In genomic region chr1:74783554-74783953, GRCm38 (mm10) we compare ENCODE assay signal across 9 mouse cellular contexts. TPM values are rescaled to one million over a fixed set of nuclear protein-coding genes. Genes with fewer than 3 reads are reported as not detected.
DNase-seq lines count a peak whose midpoint lies in the region; ATAC-seq and TF ChIP-seq lines count a peak whose summit lies in the region.
"Had no signal": no experiment of that assay in that cellular context is flagged by ENCODE, and none has a peak within 500 bp of the region (broad histone marks: within the 10 kb centered on the region; RNA-seq: fewer than 3 reads in every experiment).

No protein-coding gene starts in this region.

- peak overlapping the region; percentile 78 for H3K4me3 ChIP-seq in gastrocnemius, adult 2 months
- H3K4me3 ChIP-seq in E14TG2a.4 (replicated peaks; ENCODE audit: low read length), result peak overlapping the region; percentile 89
- H3K4me3 ChIP-seq in hindbrain, embryonic 11.5 days (ENCODE audit: low read depth, low read length), result peak overlapping the region; percentile 32
- H3K4me3 ChIP-seq in midbrain, embryonic 10.5 days, result peak overlapping the region; percentile 63

- 2% methylated on average over 13 of the region's 13 CpGs for WGBS in hindbrain, embryonic 11.5 days
- 1% methylated on average over 13 of the region's 13 CpGs for WGBS in midbrain, embryonic 10.5 days

- no peak for ATAC-seq in hindbrain, embryonic 11.5 days (ENCODE audit: low FRiP score)

- no peak for TF ChIP-seq CTCF in gastrocnemius, adult 2 months (IDR thresholded peaks at IDR 0.05)
- TF ChIP-seq CTCF in E14TG2a.4 (conservative IDR thresholded peaks at IDR 0.05; ENCODE audit: low read length), result no peak

- no peak overlapping the region for H3K9ac ChIP-seq in hindbrain, embryonic 11.5 days (ENCODE audit: low read depth, low read length)

- no peak for DNase-seq in gastrocnemius, adult 2 months
- DNase-seq in gastrocnemius, postnatal 36 days, result no peak
- DNase-seq in hindbrain, embryonic 11.5 days (ENCODE audit: low spot score), result no peak
- peak; percentile 26 for DNase-seq in midbrain, embryonic 10.5 days (ENCODE audit: low spot score)
- DNase-seq in thymus, postnatal 36 days, result no peak
- no peak for DNase-seq in adrenal gland, postnatal 4 days (ENCODE audit: low spot score in 2 of 2)
- no peak for DNase-seq in gastrocnemius, postnatal 14 days

- peak overlapping the region; percentile 86 for H3K4me2 ChIP-seq in hindbrain, embryonic 11.5 days (replicated peaks; ENCODE audit: low read depth, low read length)

- no peaks in the 10 kb centered on the region for H3K9me3 ChIP-seq in E14TG2a.4 (ENCODE audit: low read length)
- H3K9me3 ChIP-seq in hindbrain, embryonic 11.5 days (ENCODE audit: control insufficient read depth, low read length), result no peaks in the 10 kb centered on the region
- H3K9me3 ChIP-seq in midbrain, embryonic 10.5 days (replicated peaks), result no peaks in the 10 kb centered on the region

- peaks cover 81% of the 10 kb centered on the region for H3K27me3 ChIP-seq in E14TG2a.4 (ENCODE audit: insufficient read depth, low read length)
- H3K27me3 ChIP-seq in hindbrain, embryonic 11.5 days (ENCODE audit: control insufficient read depth, insufficient read depth, low read length), result peaks cover 78% of the 10 kb centered on the region
- H3K27me3 ChIP-seq in midbrain, embryonic 10.5 days (ENCODE audit: low read depth, poor library complexity, severe bottlenecking), result peaks cover 99% of the 10 kb centered on the region

- H3K36me3 ChIP-seq in E14TG2a.4 (ENCODE audit: insufficient read depth, low read length), result no peaks in the 10 kb centered on the region
- no peaks in the 10 kb centered on the region for H3K36me3 ChIP-seq in hindbrain, embryonic 11.5 days (ENCODE audit: control insufficient read depth, insufficient read depth, low read length)
- H3K36me3 ChIP-seq in midbrain, embryonic 10.5 days, result no peaks in the 10 kb centered on the region

- no peak overlapping the region for H3K27ac ChIP-seq in gastrocnemius, adult 2 months
- no peak overlapping the region for H3K27ac ChIP-seq in hindbrain, embryonic 11.5 days (ENCODE audit: low read depth, low read length)
- H3K27ac ChIP-seq in midbrain, embryonic 10.5 days (replicated peaks), result no peak overlapping the region

- H3K4me1 ChIP-seq in E14TG2a.4 (replicated peaks; ENCODE audit: low read depth, low read length), result peaks cover 60% of the 10 kb centered on the region
- peaks cover 5% of the 10 kb centered on the region; the same call in 1 of the 2 replicates for H3K4me1 ChIP-seq in hindbrain, embryonic 11.5 days (replicated peaks; ENCODE audit: control insufficient read depth, insufficient read depth, low read length)
- peaks cover 37% of the 10 kb centered on the region for H3K4me1 ChIP-seq in midbrain, embryonic 10.5 days

- intact Hi-C loops in gastrocnemius, adult 2 months (cut with DNase I), result no loop called here
- intact Hi-C loops in gastrocnemius, postnatal 36 days (cut with DNase I), result no loop called here
- intact Hi-C loops in gastrocnemius, postnatal 14 days (cut with DNase I; ENCODE audit: low total_unique reads), result no loop called here

RNA-seq across cellular contexts. Expression of gene Wnt10a, which starts 7.8 kb away (rescaled TPM):
- total RNA-seq in gastrocnemius, adult 2 months (2021), result under 1 TPM in 1 of 2 experiments, not detected in 1; 0.39 TPM
- not detected for total RNA-seq in gastrocnemius, postnatal 36 days (2021)
- polyA plus RNA-seq in hindbrain, embryonic 11.5 days (2014; fragmentation: Nextera tagmentation; extraction: Ambion mirVana), result 1.6 and 2.0 TPM in 2 replicates
- polyA plus RNA-seq in midbrain, embryonic 10.5 days (2016; fragmentation: Nextera tagmentation; extraction: Ambion mirVana), result 0.85 and 1.3 TPM in 2 replicates
- total RNA-seq in adrenal gland, postnatal 4 days (2021), result under 1 TPM; 0.23 to 0.50 TPM
- total RNA-seq in gastrocnemius, postnatal 14 days (2021), result under 1 TPM in 1 of 2 experiments, not detected in 1; 0.10 TPM

RNA-seq across cellular contexts. Expression of gene Wnt6, which starts 11.9 kb away (rescaled TPM):
- under 1 TPM; 0.39 to 0.77 TPM for total RNA-seq in gastrocnemius, adult 2 months (2021)
- total RNA-seq in gastrocnemius, postnatal 36 days (2021), result under 1 TPM; 0.20 to 0.32 TPM
- polyA plus RNA-seq in hindbrain, embryonic 11.5 days (2014; fragmentation: Nextera tagmentation; extraction: Ambion mirVana), result 6.7 and 10.0 TPM in 2 replicates
- polyA plus RNA-seq in midbrain, embryonic 10.5 days (2016; fragmentation: Nextera tagmentation; extraction: Ambion mirVana), result 8.7 and 11.0 TPM in 2 replicates
- 1 to 10 TPM; 3.1 to 3.5 TPM for total RNA-seq in adrenal gland, postnatal 4 days (2021)
- 1 to 10 TPM in 1 of 2 experiments, under 1 TPM in 1; 0.49 to 1.7 TPM for total RNA-seq in gastrocnemius, postnatal 14 days (2021)

RNA-seq across cellular contexts. Expression of gene Prkag3, which starts 34.5 kb away (rescaled TPM):
- 100 to 1,000 TPM in 1 of 2 experiments, 10 to 100 TPM in 1; 61.6 to 111 TPM for total RNA-seq in gastrocnemius, adult 2 months (2021)
- 10 to 100 TPM; 63.9 to 90.3 TPM for total RNA-seq in gastrocnemius, postnatal 36 days (2021)
- 0.22 TPM in 1 of 2 replicates, not detected in the other for polyA plus RNA-seq in hindbrain, embryonic 11.5 days (2014; fragmentation: Nextera tagmentation; extraction: Ambion mirVana)
- not detected in 2 replicates for polyA plus RNA-seq in midbrain, embryonic 10.5 days (2016; fragmentation: Nextera tagmentation; extraction: Ambion mirVana)
- total RNA-seq in adrenal gland, postnatal 4 days (2021), result under 1 TPM; 0.42 to 0.45 TPM
- 100 to 1,000 TPM in 1 of 2 experiments, 10 to 100 TPM in 1; 76.2 to 109 TPM for total RNA-seq in gastrocnemius, postnatal 14 days (2021)
- total RNA-seq: left cerebral cortex, postnatal 10 days had no signal

Comparison
In these comparisons a context has a peak if more than half of its experiments do, and no peak if none do; other contexts are left out.
1. H3K4me3 ChIP-seq: peak in every context shown above with its lines; median percentile 89 in E14TG2a.4; 78 in gastrocnemius, adult 2 months; 63 in midbrain, embryonic 10.5 days; 32 in hindbrain, embryonic 11.5 days.
2. RNA of gene Prkag3, which starts 34.5 kb away (total RNA-seq): 61.6 to 111 TPM in gastrocnemius, adult 2 months, 76.2 to 109 TPM in gastrocnemius, postnatal 14 days and 63.9 to 90.3 TPM in gastrocnemius, postnatal 36 days; 0.42 to 0.45 TPM in adrenal gland, postnatal 4 days; every median in the first group is over 10 times any median in the second.